Mouse (Mus musculus): Measurements from ENCODE around the gene Syt13.

- no peak for TF ChIP-seq CTCF (conservative IDR thresholded peaks at IDR 0.05 in 1 of 2, IDR thresholded peaks at IDR 0.05 in 1 of 2; ENCODE audit: low read depth in 2 of 2, low read length in 2 of 2)
- no peak for TF ChIP-seq JUN (IDR thresholded peaks at IDR 0.05; ENCODE audit: insufficient read depth, low read depth, low read length)
- TF ChIP-seq ZKSCAN1 (IDR thresholded peaks at IDR 0.05; ENCODE audit: borderline replicate concordance, low read depth, low read length): no peak
- no peak for TF ChIP-seq USF1 (IDR thresholded peaks at IDR 0.05; ENCODE audit: low read depth, low read length)
- TF ChIP-seq TCF12 (IDR thresholded peaks at IDR 0.05; ENCODE audit: low read depth, low read length): no peak
- TF ChIP-seq JUND (conservative IDR thresholded peaks at IDR 0.05; ENCODE audit: low read depth, low read length): no peak
- TF ChIP-seq MEF2A (IDR thresholded peaks at IDR 0.05; ENCODE audit: borderline replicate concordance, low read depth, low read length): no peak
- TF ChIP-seq POLR2AphosphoS2 (IDR thresholded peaks at IDR 0.05; ENCODE audit: low read depth, low read length): no peak
- TF ChIP-seq ELF1 (IDR thresholded peaks at IDR 0.05; ENCODE audit: low read depth, low read length): no peak
- no peak for TF ChIP-seq EP300 (IDR thresholded peaks at IDR 0.05; ENCODE audit: low read length)
These were observed 70.7 kb downstream of the Syt13 start for GRCm38 (mm10) chr2:92985600-92985999.

Measured in CH12.LX (cell line).